Mouse (Mus musculus) embryonic facial prominence, embryonic 12.5 days (tissue): ENCODE data around the gene Srcin1. TPM values are rescaled to one million over a fixed set of nuclear protein-coding genes. Genes with fewer than 3 reads are reported as not detected.
A peak's percentile ranks its signal among the peaks of the same experiment; 100 is the strongest.

Experiments
- ATAC-seq: fragments of 200-750 bp; cut with Nextera tagmentation; 2 replicates; pipeline ENCODE4 v1.8.0; 2017; ENCODE audit not compliant: insufficient number of reproducible peaks, insufficient read depth, low FRiP score, low TSS enrichment
- H3K27ac ChIP-seq: fragments of 300-500 bp; sonication (generic); 2 replicates; pipeline ENCODE4 v1.5.1; 2016; ENCODE audit warnings: mild to moderate bottlenecking
- H3K27me3 ChIP-seq: fragments of 300-500 bp; sonication (generic); 2 replicates; pipeline ENCODE4 v1.6.1; 2016; ENCODE audit warnings: mild to moderate bottlenecking, moderate library complexity
- H3K36me3 ChIP-seq: fragments of 300-500 bp; sonication (generic); 2 replicates; pipeline ENCODE4 v1.6.1; 2016; ENCODE audit warnings: mild to moderate bottlenecking
- H3K4me1 ChIP-seq: fragments of 300-500 bp; sonication (generic); 2 replicates; pipeline ENCODE4 v1.6.1; 2016
- H3K4me2 ChIP-seq: fragments of 300-500 bp; sonication (generic); replicated peaks from 2 replicates; pipeline ENCODE4 v1.6.1; 2016; ENCODE audit warnings: mild to moderate bottlenecking, moderate library complexity
- H3K4me3 ChIP-seq: fragments of 300-500 bp; sonication (generic); 2 replicates; pipeline ENCODE4 v1.5.1; 2016; ENCODE audit warnings: mild to moderate bottlenecking
- H3K9ac ChIP-seq: fragments of 300-500 bp; sonication (generic); 2 replicates; pipeline ENCODE4 v1.6.1; 2016; ENCODE audit warnings: mild to moderate bottlenecking, moderate library complexity
- H3K9me3 ChIP-seq: fragments of 300-500 bp; sonication (generic); 2 replicates; pipeline ENCODE4 v1.6.1; 2016; ENCODE audit warnings: mild to moderate bottlenecking, moderate library complexity
- WGBS: fragments of 180-500 bp; shearing (Covaris S2); methylation state at CpG from one replicate; pipeline ENCODE4 v1.1.7; 2016; 5-methylcytosine and 5-hydroxymethylcytosine counted together
- polyA plus RNA-seq: library from polyadenylated mRNA; unstranded; fragments of >200 nt; fragmentation: Nextera tagmentation; extraction: Ambion mirVana; gene quantifications from 2 replicates; pipeline ENCODE4 v1.2.1, GENCODE M21; 2016

The Srcin1 gene
- 1.00 and 1.3 TPM in 2 replicates for polyA plus RNA-seq

GRCm38 (mm10) chr11:97576136-97576906, at the start of gene Srcin1:
TSS of gene Srcin1 (minus strand) at chr11:97576186.
- H3K9me3 ChIP-seq: no peaks in the 10 kb centered on the region
- no peaks in the 10 kb centered on the region for H3K36me3 ChIP-seq
- H3K4me1 ChIP-seq: peaks cover 29% of the 10 kb centered on the region
- peak within 1 kb of the TSS; percentile 68 for H3K9ac ChIP-seq
- H3K4me3 ChIP-seq: peak within 1 kb of the TSS; percentile 66
- peak within 1 kb of the TSS; percentile 99 for H3K4me2 ChIP-seq
- H3K27me3 ChIP-seq: peaks cover 72% of the 10 kb centered on the region
- 24% methylated on average over 9 of the region's 9 CpGs for WGBS
- H3K27ac ChIP-seq: peak within 1 kb of the TSS; percentile 65; the same call in 1 of the 2 replicates
- no peak for ATAC-seq

GRCm38 (mm10) chr11:97625551-97625950, 49.6 kb upstream of the Srcin1 start:
- no peak overlapping the region for H3K27ac ChIP-seq
- no peak for ATAC-seq
- H3K36me3 ChIP-seq: no peaks in the 10 kb centered on the region
- no peak overlapping the region for H3K4me3 ChIP-seq
- no peaks in the 10 kb centered on the region for H3K9me3 ChIP-seq
- no peak overlapping the region for H3K9ac ChIP-seq
- peaks cover 62% of the 10 kb centered on the region for H3K27me3 ChIP-seq
- 70% methylated on average over 5 of the region's 5 CpGs for WGBS
- H3K4me2 ChIP-seq: no peak overlapping the region
- peaks cover 22% of the 10 kb centered on the region for H3K4me1 ChIP-seq

- no peaks in the 10 kb centered on the region for H3K9me3 ChIP-seq
- H3K9ac ChIP-seq: no peak overlapping the region
- WGBS: 50% methylated on average over 9 of the region's 9 CpGs
- no peak overlapping the region for H3K4me3 ChIP-seq
- no peak overlapping the region for H3K27ac ChIP-seq
- peaks cover 47% of the 10 kb centered on the region for H3K27me3 ChIP-seq
- no peak overlapping the region for H3K4me2 ChIP-seq
- H3K36me3 ChIP-seq: no peaks in the 10 kb centered on the region
- ATAC-seq: no peak
- peaks cover 20% of the 10 kb centered on the region for H3K4me1 ChIP-seq
Observed at GRCm38 (mm10) chr11:97623166-97623565, 47.2 kb upstream of the Srcin1 start.

GRCm38 (mm10) chr11:97622440-97622839, 46.5 kb upstream of the Srcin1 start:
- no peaks in the 10 kb centered on the region for H3K36me3 ChIP-seq
- H3K4me2 ChIP-seq: no peak overlapping the region
- H3K4me1 ChIP-seq: peaks cover 13% of the 10 kb centered on the region
- H3K27me3 ChIP-seq: peaks cover 46% of the 10 kb centered on the region
- H3K9ac ChIP-seq: no peak overlapping the region
- WGBS: 2% methylated on average over 6 of the region's 6 CpGs
- H3K9me3 ChIP-seq: no peaks in the 10 kb centered on the region
- no peak overlapping the region for H3K27ac ChIP-seq
- no peak overlapping the region for H3K4me3 ChIP-seq
- ATAC-seq: no peak

- H3K9me3 ChIP-seq: no peaks in the 10 kb centered on the region
- no peak for ATAC-seq
- peaks cover 31% of the 10 kb centered on the region for H3K27me3 ChIP-seq
- no peak overlapping the region for H3K27ac ChIP-seq
- no peaks in the 10 kb centered on the region for H3K4me1 ChIP-seq
- H3K4me3 ChIP-seq: no peak overlapping the region
- WGBS: 43% methylated on average over 5 of the region's 5 CpGs
- H3K36me3 ChIP-seq: no peaks in the 10 kb centered on the region
- no peak overlapping the region for H3K9ac ChIP-seq
- H3K4me2 ChIP-seq: no peak overlapping the region
Observed at GRCm38 (mm10) chr11:97619391-97619795, 43.4 kb upstream of the Srcin1 start.

- Histone ChIP-seq H3K27me3 (peaks cover 31% of the 10 kb centered on the region), H3K9me3 (no peaks in the 10 kb centered on the region), H3K4me1 (no peaks in the 10 kb centered on the region), H3K4me2 (no peak overlapping the region), H3K9ac (no peak overlapping the region), H3K4me3 (no peak overlapping the region), H3K27ac (no peak overlapping the region), H3K36me3 (no peaks in the 10 kb centered on the region)
- ATAC-seq: no peak
- WGBS: 57% methylated on average over 11 of the region's 11 CpGs
Observed at GRCm38 (mm10) chr11:97618368-97618767, 42.4 kb upstream of the Srcin1 start.

GRCm38 (mm10) chr11:97615276-97615675, 39.3 kb upstream of the Srcin1 start:
- H3K27me3 ChIP-seq: peaks cover 26% of the 10 kb centered on the region
- no peak for ATAC-seq
- no peak overlapping the region for H3K9ac ChIP-seq

GRCm38 (mm10) chr11:97611076-97611475, 35.1 kb upstream of the Srcin1 start:
- Histone ChIP-seq H3K4me3 (no peak overlapping the region), H3K4me1 (no peaks in the 10 kb centered on the region), H3K9ac (no peak overlapping the region), H3K27ac (no peak overlapping the region), H3K4me2 (no peak overlapping the region), H3K36me3 (no peaks in the 10 kb centered on the region), H3K27me3 (peaks cover 2% of the 10 kb centered on the region; the same call in 1 of the 2 replicates), H3K9me3 (no peaks in the 10 kb centered on the region)
- ATAC-seq: no peak
- WGBS: 77% methylated on average over 8 of the region's 8 CpGs

More at GRCm38 (mm10) chr11:97615276-97615675, 39.3 kb upstream of the Srcin1 start:
- no peak overlapping the region for H3K27ac ChIP-seq
- H3K4me2 ChIP-seq: no peak overlapping the region
- no peaks in the 10 kb centered on the region for H3K9me3 ChIP-seq
- no peaks in the 10 kb centered on the region for H3K4me1 ChIP-seq
- WGBS: 81% methylated on average over 4 of the region's 4 CpGs
- H3K4me3 ChIP-seq: no peak overlapping the region
- no peaks in the 10 kb centered on the region for H3K36me3 ChIP-seq

GRCm38 (mm10) chr11:97609743-97610142, 33.8 kb upstream of the Srcin1 start:
- Histone ChIP-seq H3K27me3 (no peaks in the 10 kb centered on the region; the same call in 1 of the 2 replicates), H3K4me2 (no peak overlapping the region), H3K27ac (no peak overlapping the region), H3K9me3 (no peaks in the 10 kb centered on the region), H3K36me3 (no peaks in the 10 kb centered on the region), H3K4me3 (no peak overlapping the region), H3K4me1 (no peaks in the 10 kb centered on the region), H3K9ac (no peak overlapping the region)
- no peak for ATAC-seq
- WGBS: 83% methylated on average over 13 of the region's 13 CpGs

- no peak overlapping the region for H3K4me2 ChIP-seq
- H3K4me1 ChIP-seq: no peaks in the 10 kb centered on the region
- no peaks in the 10 kb centered on the region for H3K36me3 ChIP-seq
- WGBS: 25% methylated on average over 4 of the region's 4 CpGs
- H3K9ac ChIP-seq: no peak overlapping the region
- H3K9me3 ChIP-seq: no peaks in the 10 kb centered on the region
- H3K27ac ChIP-seq: no peak overlapping the region
- no peak for ATAC-seq
- no peak overlapping the region for H3K4me3 ChIP-seq
- no peaks in the 10 kb centered on the region; the same call in 1 of the 2 replicates for H3K27me3 ChIP-seq
Observed at GRCm38 (mm10) chr11:97608933-97609332, 32.9 kb upstream of the Srcin1 start.

- 93% methylated on average over 8 of the region's 8 CpGs for WGBS
Observed at GRCm38 (mm10) chr11:97607056-97607725, 31.2 kb upstream of the Srcin1 start.

GRCm38 (mm10) chr11:97603891-97604290, 27.9 kb upstream of the Srcin1 start:
- Histone ChIP-seq H3K4me2 (no peak overlapping the region), H3K9ac (no peak overlapping the region), H3K4me1 (no peaks in the 10 kb centered on the region), H3K4me3 (no peak overlapping the region), H3K27me3 (no peaks in the 10 kb centered on the region), H3K36me3 (no peaks in the 10 kb centered on the region), H3K27ac (no peak overlapping the region), H3K9me3 (no peaks in the 10 kb centered on the region)
- 77% methylated on average over 10 of the region's 10 CpGs for WGBS
- ATAC-seq: no peak

More at GRCm38 (mm10) chr11:97607056-97607725, 31.2 kb upstream of the Srcin1 start:
- H3K9me3 ChIP-seq: no peaks in the 10 kb centered on the region
- no peak overlapping the region for H3K9ac ChIP-seq
- H3K27ac ChIP-seq: no peak overlapping the region
- H3K4me1 ChIP-seq: no peaks in the 10 kb centered on the region
- H3K4me2 ChIP-seq: no peak overlapping the region
- H3K36me3 ChIP-seq: no peaks in the 10 kb centered on the region
- no peak overlapping the region for H3K4me3 ChIP-seq
- H3K27me3 ChIP-seq: no peaks in the 10 kb centered on the region; the same call in 1 of the 2 replicates
- no peak for ATAC-seq
